Mouse (Mus musculus) embryonic facial prominence, embryonic 15.5 days (tissue): ENCODE measurements around the gene Cpne5. TPM values are rescaled to one million over a fixed set of nuclear protein-coding genes. Genes with fewer than 3 reads are reported as not detected.
A peak's percentile ranks its signal among the peaks of the same experiment; 100 is the strongest.
"Not testable (repeated sequence)": the region's sequence is repeated elsewhere in the genome, so short reads cannot be mapped to it uniquely, and the experiment has no call there.

Experiments
- ATAC-seq: fragments of 200-750 bp; cut with Nextera tagmentation; 2 replicates; pipeline ENCODE4 v1.8.0; 2017; ENCODE audit warnings: low read depth, moderate TSS enrichment; ENCODE audit not compliant: insufficient number of reproducible peaks, low FRiP score, low TSS enrichment
- H3K27ac ChIP-seq: fragments of 300-500 bp; sonication (generic); replicated peaks from 2 replicates; pipeline ENCODE4 v1.5.1; 2015; ENCODE audit warnings: mild to moderate bottlenecking, inconsistent platforms
- H3K27me3 ChIP-seq: fragments of 300-500 bp; sonication (generic); 2 replicates; pipeline ENCODE4 v1.6.1; 2015; ENCODE audit warnings: inconsistent platforms
- H3K36me3 ChIP-seq: fragments of 300-500 bp; sonication (generic); 2 replicates; pipeline ENCODE4 v1.6.1; 2015; ENCODE audit warnings: mild to moderate bottlenecking, inconsistent platforms
- H3K4me1 ChIP-seq: fragments of 300-500 bp; sonication (generic); 2 replicates; pipeline ENCODE4 v1.6.1; 2015; ENCODE audit warnings: inconsistent platforms
- H3K4me2 ChIP-seq: fragments of 300-500 bp; sonication (generic); replicated peaks from 2 replicates; pipeline ENCODE4 v1.6.1; 2015; ENCODE audit warnings: mild to moderate bottlenecking, inconsistent platforms
- H3K4me3 ChIP-seq: fragments of 300-500 bp; sonication (generic); replicated peaks from 2 replicates; pipeline ENCODE4 v1.5.1; 2015; ENCODE audit warnings: mild to moderate bottlenecking, inconsistent platforms
- H3K9ac ChIP-seq: fragments of 300-500 bp; sonication (generic); 2 replicates; pipeline ENCODE4 v1.6.1; 2015; ENCODE audit warnings: inconsistent platforms
- H3K9me3 ChIP-seq: fragments of 300-500 bp; sonication (generic); replicated peaks from 2 replicates; pipeline ENCODE4 v1.6.1; 2016; ENCODE audit warnings: inconsistent platforms
- WGBS: fragments of 180-500 bp; shearing (Covaris S2); methylation state at CpG from one replicate; pipeline ENCODE4 v1.1.7; 2015; 5-methylcytosine and 5-hydroxymethylcytosine counted together
- polyA plus RNA-seq: library from polyadenylated mRNA; unstranded; fragments of >200 nt; fragmentation: Nextera tagmentation; extraction: Ambion mirVana; gene quantifications from 2 replicates; pipeline ENCODE4 v1.2.1, GENCODE M21; 2015

Cpne5 gene
- polyA plus RNA-seq, 1 experiment from 2014 or later = 27.6 TPM

- not testable (repeated sequence) for ATAC-seq, H3K36me3 ChIP-seq, H3K27me3 ChIP-seq, H3K9ac ChIP-seq, H3K4me2 ChIP-seq, H3K9me3 ChIP-seq, H3K4me3 ChIP-seq
- 91% methylated on average over 2 of the region's 2 CpGs for WGBS
- peaks cover 39% of the 10 kb centered on the region for H3K4me1 ChIP-seq
- 0 out of 2 replicates have a peak overlapping the region, but pooled peaks have one; percentile 98 for H3K27ac ChIP-seq
These were observed 29.1 kb upstream of the Cpne5 start for GRCm38 (mm10) chr17:29267040-29267439.

- peak overlapping the region; percentile 63; the same call in 1 of the 2 replicates for H3K4me2 ChIP-seq
- H3K36me3 ChIP-seq = peaks cover 13% of the 10 kb centered on the region; the same call in 1 of the 2 replicates
- H3K4me3 ChIP-seq = peak overlapping the region; percentile 86; the same call in 1 of the 2 replicates
- H3K9me3 ChIP-seq = no peaks in the 10 kb centered on the region
- H3K4me1 ChIP-seq = peaks cover 44% of the 10 kb centered on the region
- no peaks in the 10 kb centered on the region for H3K27me3 ChIP-seq
- 80% methylated on average over 5 of the region's 5 CpGs for WGBS
- H3K27ac ChIP-seq = peak overlapping the region; percentile 100
- H3K9ac ChIP-seq = no peak overlapping the region
- no peak for ATAC-seq
These were observed 26.8 kb upstream of the Cpne5 start for GRCm38 (mm10) chr17:29264760-29265159.

- WGBS = 6% methylated on average over 38 of the region's 38 CpGs
- H3K36me3 ChIP-seq = peaks cover 18% of the 10 kb centered on the region; the same call in 1 of the 2 replicates
- peak within 1 kb of the TSS; percentile 83 for H3K9ac ChIP-seq
- H3K4me3 ChIP-seq = peak within 1 kb of the TSS; percentile 86
- no peaks in the 10 kb centered on the region for H3K27me3 ChIP-seq
- peak; percentile 64 for ATAC-seq
- H3K4me2 ChIP-seq = peak within 1 kb of the TSS; percentile 63
- no peaks in the 10 kb centered on the region for H3K9me3 ChIP-seq
- peak within 1 kb of the TSS; percentile 100 for H3K27ac ChIP-seq
- peaks cover 42% of the 10 kb centered on the region for H3K4me1 ChIP-seq
These were observed 26.1 kb upstream of the Cpne5 start, which contains the start of gene Ppil1 for GRCm38 (mm10) chr17:29263840-29264633. Gene Ppil1, minus strand, starts transcription at chr17:29264186.

- Histone ChIP-seq H3K27ac (peak overlapping the region; percentile 100), H3K9me3 (no peaks in the 10 kb centered on the region), H3K36me3 (peaks cover 22% of the 10 kb centered on the region), H3K4me3 (peak overlapping the region; percentile 86), H3K9ac (peak overlapping the region; percentile 83), H3K27me3 (no peaks in the 10 kb centered on the region), H3K4me1 (peaks cover 45% of the 10 kb centered on the region), H3K4me2 (peak overlapping the region; percentile 63)
- no peak for ATAC-seq
- WGBS = under 1% methylated on average over 14 of the region's 14 CpGs
These were observed 25.4 kb upstream of the Cpne5 start for GRCm38 (mm10) chr17:29263417-29263816.

GRCm38 (mm10) chr17:29262259-29262649 lies 24.3 kb upstream of the Cpne5 start:
- peaks cover 38% of the 10 kb centered on the region for H3K4me1 ChIP-seq
- peaks cover 34% of the 10 kb centered on the region for H3K36me3 ChIP-seq
- no peak overlapping the region for H3K27ac ChIP-seq
- no peak overlapping the region for H3K9ac ChIP-seq
- H3K4me3 ChIP-seq = peak overlapping the region; percentile 86
- 50% methylated on average over 2 of the region's 2 CpGs for WGBS
- no peaks in the 10 kb centered on the region for H3K9me3 ChIP-seq
- ATAC-seq = no peak
- H3K4me2 ChIP-seq = peak overlapping the region; percentile 63
- H3K27me3 ChIP-seq = no peaks in the 10 kb centered on the region

GRCm38 (mm10) chr17:29261603-29262258 lies 23.8 kb upstream of the Cpne5 start:
- H3K4me2 ChIP-seq = peak overlapping the region; percentile 63; the same call in 1 of the 2 replicates
- H3K27ac ChIP-seq = no peak overlapping the region
- ATAC-seq = no peak
- H3K36me3 ChIP-seq = peaks cover 39% of the 10 kb centered on the region
- no peak overlapping the region for H3K9ac ChIP-seq
- no peaks in the 10 kb centered on the region for H3K27me3 ChIP-seq
- 88% methylated on average over 22 of the region's 22 CpGs for WGBS
- no peaks in the 10 kb centered on the region for H3K9me3 ChIP-seq
- H3K4me1 ChIP-seq = peaks cover 38% of the 10 kb centered on the region
- H3K4me3 ChIP-seq = no peak overlapping the region

- Histone ChIP-seq H3K27me3 (no peaks in the 10 kb centered on the region), H3K36me3 (peaks cover 49% of the 10 kb centered on the region), H3K4me3 (no peak overlapping the region), H3K4me2 (no peak overlapping the region), H3K9me3 (no peaks in the 10 kb centered on the region), H3K9ac (no peak overlapping the region), H3K4me1 (peaks cover 44% of the 10 kb centered on the region), H3K27ac (no peak overlapping the region)
- ATAC-seq = no peak
- 93% methylated on average over 15 of the region's 15 CpGs for WGBS
These were observed 22.5 kb upstream of the Cpne5 start for GRCm38 (mm10) chr17:29260501-29260900.

GRCm38 (mm10) chr17:29259489-29259888 lies 21.5 kb upstream of the Cpne5 start:
- ATAC-seq = no peak
- no peak overlapping the region for H3K27ac ChIP-seq
- peaks cover 50% of the 10 kb centered on the region for H3K36me3 ChIP-seq
- H3K4me1 ChIP-seq = peaks cover 41% of the 10 kb centered on the region
- H3K9me3 ChIP-seq = no peaks in the 10 kb centered on the region
- no peaks in the 10 kb centered on the region for H3K27me3 ChIP-seq
- no peak overlapping the region for H3K4me3 ChIP-seq
- H3K9ac ChIP-seq = no peak overlapping the region
- H3K4me2 ChIP-seq = no peak overlapping the region
- 9% methylated on average over 3 of the region's 3 CpGs for WGBS

GRCm38 (mm10) chr17:29258921-29259320 lies 21.0 kb upstream of the Cpne5 start:
- H3K9ac ChIP-seq = no peak overlapping the region
- no peak overlapping the region for H3K27ac ChIP-seq
- no peaks in the 10 kb centered on the region for H3K27me3 ChIP-seq
- no peak overlapping the region for H3K4me2 ChIP-seq
- WGBS = 93% methylated on average over 2 of the region's 2 CpGs
- no peak overlapping the region for H3K4me3 ChIP-seq
- H3K9me3 ChIP-seq = no peaks in the 10 kb centered on the region
- ATAC-seq = no peak
- H3K4me1 ChIP-seq = peaks cover 41% of the 10 kb centered on the region
- peaks cover 55% of the 10 kb centered on the region for H3K36me3 ChIP-seq

GRCm38 (mm10) chr17:29258025-29258558 lies 20.1 kb upstream of the Cpne5 start:
- Histone ChIP-seq H3K9me3 (no peaks in the 10 kb centered on the region), H3K9ac (no peak overlapping the region), H3K4me3 (no peak overlapping the region), H3K27me3 (no peaks in the 10 kb centered on the region), H3K27ac (no peak overlapping the region), H3K36me3 (peaks cover 59% of the 10 kb centered on the region), H3K4me2 (no peak overlapping the region), H3K4me1 (peaks cover 40% of the 10 kb centered on the region)
- no peak for ATAC-seq
- 71% methylated on average over 10 of the region's 10 CpGs for WGBS

- no peak for ATAC-seq
- Histone ChIP-seq H3K9ac (no peak overlapping the region), H3K27me3 (no peaks in the 10 kb centered on the region), H3K4me3 (no peak overlapping the region), H3K4me1 (peaks cover 40% of the 10 kb centered on the region), H3K27ac (no peak overlapping the region), H3K36me3 (peaks cover 59% of the 10 kb centered on the region), H3K4me2 (no peak overlapping the region), H3K9me3 (no peaks in the 10 kb centered on the region)
- 91% methylated on average over 10 of the region's 10 CpGs for WGBS
These were observed 19.1 kb upstream of the Cpne5 start for GRCm38 (mm10) chr17:29257001-29257511.
